Mouse (Mus musculus): Measurements from ENCODE around the gene Gm21876. TPM values are rescaled to one million over a fixed set of nuclear protein-coding genes. Genes with fewer than 3 reads are reported as not detected.
"Not testable (repeated sequence)": the region's sequence is repeated elsewhere in the genome, so short reads cannot be mapped to it uniquely, and the experiment has no call there.

The Gm21876 gene
- polyA plus RNA-seq (2015; fragmentation: Nextera tagmentation; extraction: Ambion mirVana) = not detected in 2 replicates

- Histone ChIP-seq H3K36me3 (ENCODE audit: control insufficient read depth, insufficient read depth, low read length) (no peaks in the 10 kb centered on the region), H3K9ac (ENCODE audit: low read length) (no peak within 1 kb of the TSS), H3K4me2 (replicated peaks; ENCODE audit: low read depth) (no peak within 1 kb of the TSS), H3K27ac (replicated peaks) (no peak within 1 kb of the TSS), H3K27me3 (ENCODE audit: control insufficient read depth, insufficient read depth, low read length) (no peaks in the 10 kb centered on the region), H3K4me3 (ENCODE audit: low read depth, low read length) (no peak within 1 kb of the TSS), H3K4me1 (replicated peaks; ENCODE audit: control insufficient read depth, insufficient read depth) (no peaks in the 10 kb centered on the region), H3K9me3 (ENCODE audit: control insufficient read depth, low read length) (no peaks in the 10 kb centered on the region)
- TF ChIP-seq EP300 (optimal IDR thresholded peaks at IDR 0.05) (no peak), CTCF (IDR thresholded peaks at IDR 0.05; ENCODE audit: low read depth) (no peak)
- DNase-seq (ENCODE audit: low spot score) (no peak), ATAC-seq (ENCODE audit: low FRiP score, low TSS enrichment) (no peak)
- WGBS = 64% methylated on average over 3 of the region's 3 CpGs
Observed at GRCm38 (mm10) chrX:21175553-21175952, at the start of gene Gm21876. Gene Gm21876 (minus strand): TSS chrX:21175653.

GRCm38 (mm10) chrX:21220422-21220821 lies 45.0 kb upstream of the Gm21876 start:
- Histone ChIP-seq H3K36me3 (ENCODE audit: control insufficient read depth, insufficient read depth, low read length) (no peaks in the 10 kb centered on the region), H3K4me2 (replicated peaks; ENCODE audit: low read depth) (no peak overlapping the region), H3K4me1 (replicated peaks; ENCODE audit: control insufficient read depth, insufficient read depth) (no peaks in the 10 kb centered on the region), H3K27me3 (ENCODE audit: control insufficient read depth, insufficient read depth, low read length) (no peaks in the 10 kb centered on the region), H3K4me3 (ENCODE audit: low read depth, low read length) (no peak overlapping the region), H3K9ac (ENCODE audit: low read length) (no peak overlapping the region), H3K9me3 (ENCODE audit: control insufficient read depth, low read length) (no peaks in the 10 kb centered on the region), H3K27ac (replicated peaks) (no peak overlapping the region)
- ATAC-seq (ENCODE audit: low FRiP score, low TSS enrichment) (no peak), DNase-seq (ENCODE audit: low spot score) (no peak)
- 51% methylated on average over 3 of the region's 3 CpGs for WGBS
- TF ChIP-seq EP300 (optimal IDR thresholded peaks at IDR 0.05) = no peak
- no peak for TF ChIP-seq CTCF (IDR thresholded peaks at IDR 0.05; ENCODE audit: low read depth)

DNA sequence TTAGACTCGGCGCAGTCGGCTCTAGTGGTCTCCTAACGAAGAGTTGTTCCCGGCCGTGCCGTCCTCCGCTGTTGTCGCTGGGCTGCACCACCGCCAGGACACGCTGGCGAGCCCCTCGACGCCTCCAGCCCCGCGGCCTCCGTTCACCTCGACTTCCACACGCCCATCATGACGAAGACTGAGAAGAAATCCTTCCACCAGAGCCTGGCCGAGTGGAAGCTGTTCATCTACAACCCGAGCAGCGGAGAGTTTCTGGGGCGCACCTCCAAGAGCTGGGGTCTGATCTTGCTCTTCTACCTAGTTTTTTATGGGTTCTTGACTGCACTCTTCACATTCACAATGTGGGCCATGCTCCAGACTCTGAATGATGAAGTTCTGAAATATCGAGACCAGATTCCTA lies 28.8 kb downstream of the Gm21876 start:
- not testable (repeated sequence) for H3K9ac ChIP-seq (ENCODE audit: low read length); H3K4me3 ChIP-seq (ENCODE audit: low read depth, low read length); H3K27me3 ChIP-seq (ENCODE audit: control insufficient read depth, insufficient read depth, low read length); H3K36me3 ChIP-seq (ENCODE audit: control insufficient read depth, insufficient read depth, low read length); ATAC-seq (ENCODE audit: low FRiP score, low TSS enrichment); H3K27ac ChIP-seq (replicated peaks); H3K4me1 ChIP-seq (replicated peaks; ENCODE audit: control insufficient read depth, insufficient read depth); DNase-seq (ENCODE audit: low spot score); H3K9me3 ChIP-seq (ENCODE audit: control insufficient read depth, low read length); H3K4me2 ChIP-seq (replicated peaks; ENCODE audit: low read depth)
- 94% methylated on average over 23 of the region's 25 CpGs for WGBS

Other genes with a start within 250 kb of the Gm21876 start
- 4.3 and 6.0 TPM in 2 replicates for gene Cfp, start 244.1 kb downstream of the Gm21876 start, polyA plus RNA-seq (2015; fragmentation: Nextera tagmentation; extraction: Ambion mirVana)
- 3.6 and 4.9 TPM in 2 replicates for gene Elk1, start 225.0 kb downstream of the Gm21876 start, polyA plus RNA-seq (2015; fragmentation: Nextera tagmentation; extraction: Ambion mirVana)
- 57.0 and 62.9 TPM in 2 replicates for gene Uxt, start 213.6 kb downstream of the Gm21876 start, polyA plus RNA-seq (2015; fragmentation: Nextera tagmentation; extraction: Ambion mirVana)
- 2.8 TPM in 2 replicates for gene Zfp182, start 113.3 kb downstream of the Gm21876 start, polyA plus RNA-seq (2015; fragmentation: Nextera tagmentation; extraction: Ambion mirVana)
- not detected in 2 replicates for gene Spaca5, start 107.2 kb downstream of the Gm21876 start, polyA plus RNA-seq (2015; fragmentation: Nextera tagmentation; extraction: Ambion mirVana)
- gene Zfp300, start 86.1 kb downstream of the Gm21876 start, polyA plus RNA-seq (2015; fragmentation: Nextera tagmentation; extraction: Ambion mirVana) = 0.40 and 0.58 TPM in 2 replicates
- gene Ssxa1, start 59.8 kb downstream of the Gm21876 start, polyA plus RNA-seq (2015; fragmentation: Nextera tagmentation; extraction: Ambion mirVana) = not detected in 2 replicates

All from stomach, postnatal 0 days (tissue).